Mouse (Mus musculus) brown adipose tissue, adult 24 weeks (tissue): ENCODE results near the gene Cops7a. TPM values are rescaled to one million over a fixed set of nuclear protein-coding genes. Genes with fewer than 3 reads are reported as not detected.

ENCODE experiments used
- H3K27ac ChIP-seq: fragments of 200-500 bp; replicated peaks from 2 replicates; pipeline ENCODE4 v1.5.1; 2012; ENCODE audit warnings: low read depth, mild to moderate bottlenecking, low read length
- H3K4me1 ChIP-seq: fragments of 200-500 bp; 2 replicates; pipeline ENCODE4 v1.6.1; 2012; ENCODE audit warnings: low read length, mixed read lengths; ENCODE audit not compliant: control insufficient read depth, insufficient read depth, insufficient read length
- H3K4me3 ChIP-seq: fragments of 200-500 bp; 2 replicates; pipeline ENCODE4 v1.5.1; 2012; ENCODE audit warnings: low read depth, mild to moderate bottlenecking, low read length, moderate library complexity; ENCODE audit not compliant: insufficient read depth
- polyA plus RNA-seq: library from polyadenylated mRNA; stranded (reverse); fragments of >200 nt; gene quantifications from 2 replicates; pipeline ENCODE4 v1.2.4, GENCODE M21; 2012; ENCODE audit not compliant: missing spikeins, insufficient read depth, insufficient read length

The Cops7a gene
- polyA plus RNA-seq, 1 experiment: 85.4 TPM

GRCm38 (mm10) chr6:124917518-124918330, 47.6 kb downstream of the Cops7a start:
- Histone ChIP-seq H3K27ac (peak overlapping the region; percentile 91), H3K4me1 (peaks cover 14% of the 10 kb centered on the region), H3K4me3 (peak overlapping the region; percentile 95)

- H3K27ac ChIP-seq: peak overlapping the region; percentile 91
- H3K4me1 ChIP-seq: peaks cover 14% of the 10 kb centered on the region
- H3K4me3 ChIP-seq: peak overlapping the region; percentile 95
Observed at GRCm38 (mm10) chr6:124916695-124917517, 48.4 kb downstream of the Cops7a start.

- H3K4me3 ChIP-seq: peak overlapping the region; percentile 95
- peaks cover 14% of the 10 kb centered on the region for H3K4me1 ChIP-seq
- peak overlapping the region; percentile 90 for H3K27ac ChIP-seq
Observed at GRCm38 (mm10) chr6:124915942-124916694, 49.2 kb downstream of the Cops7a start.

GRCm38 (mm10) chr6:124915160-124915941, 50.0 kb downstream of the Cops7a start:
- Histone ChIP-seq H3K27ac (peak overlapping the region; percentile 90), H3K4me3 (peak overlapping the region; percentile 95), H3K4me1 (peaks cover 6% of the 10 kb centered on the region)

GRCm38 (mm10) chr6:124914511-124914910, 50.8 kb downstream of the Cops7a start:
- H3K4me1 ChIP-seq: peaks cover 4% of the 10 kb centered on the region
- H3K27ac ChIP-seq: 0 out of 2 replicates have a peak overlapping the region, but pooled peaks have one; percentile 23
- peak overlapping the region; percentile 95; the same call in 1 of the 2 replicates for H3K4me3 ChIP-seq

GRCm38 (mm10) chr6:124913721-124914285, 51.5 kb downstream of the Cops7a start:
- Histone ChIP-seq H3K27ac (peak overlapping the region; percentile 11; the same call in 1 of the 2 replicates), H3K4me1 (peaks cover 7% of the 10 kb centered on the region), H3K4me3 (0 out of 2 replicates have a peak overlapping the region, but pooled peaks have one; percentile 95)

- Histone ChIP-seq H3K27ac (peak overlapping the region; percentile 35), H3K4me1 (peaks cover 7% of the 10 kb centered on the region), H3K4me3 (no peak overlapping the region)
Observed at GRCm38 (mm10) chr6:124913214-124913613, 52.1 kb downstream of the Cops7a start.

GRCm38 (mm10) chr6:124911533-124912218, 53.7 kb downstream of the Cops7a start, which contains the start of gene Lag3:
Gene Lag3, minus strand, starts transcription at chr6:124911705.
- peaks cover 7% of the 10 kb centered on the region for H3K4me1 ChIP-seq
- H3K27ac ChIP-seq: no peak within 1 kb of the TSS
- no peak within 1 kb of the TSS for H3K4me3 ChIP-seq

GRCm38 (mm10) chr6:124910032-124910431, 55.3 kb downstream of the Cops7a start:
- no peak overlapping the region for H3K4me3 ChIP-seq
- H3K27ac ChIP-seq: no peak overlapping the region
- H3K4me1 ChIP-seq: peaks cover 7% of the 10 kb centered on the region

Other genes with a start within 250 kb of the Cops7a start
- 13.5 and 14.1 TPM in 2 replicates for gene Ptpn6, start 226.8 kb downstream of the Cops7a start, polyA plus RNA-seq
- 301 and 355 TPM in 2 replicates for gene Grcc10, start 224.2 kb downstream of the Cops7a start, polyA plus RNA-seq
- not detected in 2 replicates for gene Gm45234, start 209.5 kb downstream of the Cops7a start, polyA plus RNA-seq
- 31.7 and 35.7 TPM in 2 replicates for gene Atn1, start 209.0 kb downstream of the Cops7a start, polyA plus RNA-seq
- gene Eno2, start 195.9 kb downstream of the Cops7a start, polyA plus RNA-seq: 0.63 TPM in 1 of 2 replicates, not detected in the other
- gene Lrrc23, start 185.8 kb downstream of the Cops7a start, polyA plus RNA-seq: not detected in 2 replicates
- gene Spsb2, start 156.9 kb downstream of the Cops7a start, polyA plus RNA-seq: 5.1 and 7.3 TPM in 2 replicates
- 519 and 573 TPM in 2 replicates for gene Tpi1, start 151.2 kb downstream of the Cops7a start, polyA plus RNA-seq
- gene Usp5, start 136.1 kb downstream of the Cops7a start, polyA plus RNA-seq: 35.8 and 39.4 TPM in 2 replicates
- gene Cdca3, start 136.0 kb downstream of the Cops7a start, polyA plus RNA-seq: 2.4 TPM in 1 of 2 replicates, not detected in the other
- gene Gnb3, start 125.3 kb downstream of the Cops7a start, polyA plus RNA-seq: not detected in 2 replicates
- gene P3h3, start 107.8 kb downstream of the Cops7a start, polyA plus RNA-seq: 2.7 and 3.8 TPM in 2 replicates
- gene Gpr162, start 101.6 kb downstream of the Cops7a start, polyA plus RNA-seq: 0.88 TPM in 1 of 2 replicates, not detected in the other
- not detected in 2 replicates for gene Cd4, start 77.3 kb downstream of the Cops7a start, polyA plus RNA-seq
- 12.2 and 15.1 TPM in 2 replicates for gene Lag3, start 53.8 kb downstream of the Cops7a start, polyA plus RNA-seq
- gene Ptms, start 45.4 kb downstream of the Cops7a start, polyA plus RNA-seq: 949 and 1,236 TPM in 2 replicates
- 238 and 301 TPM in 2 replicates for gene Mlf2, start 34.2 kb downstream of the Cops7a start, polyA plus RNA-seq
- gene Pianp, start 31.2 kb upstream of the Cops7a start, polyA plus RNA-seq: 0.54 TPM in 1 of 2 replicates, not detected in the other
- 19.9 and 25.6 TPM in 2 replicates for gene Zfp384, start 43.6 kb upstream of the Cops7a start, polyA plus RNA-seq
- gene Ing4, start 74.2 kb upstream of the Cops7a start, polyA plus RNA-seq: 32.1 and 34.0 TPM in 2 replicates
- 5.1 and 5.5 TPM in 2 replicates for gene Acrbp, start 84.2 kb upstream of the Cops7a start, polyA plus RNA-seq
- gene Lpar5, start 102.4 kb upstream of the Cops7a start, polyA plus RNA-seq: not detected in 2 replicates
- gene Chd4, start 130.4 kb upstream of the Cops7a start, polyA plus RNA-seq: 73.3 and 90.8 TPM in 2 replicates
- gene Nop2, start 166.4 kb upstream of the Cops7a start, polyA plus RNA-seq: 10.0 and 16.0 TPM in 2 replicates
- 2.9 and 3.2 TPM in 2 replicates for gene Iffo1, start 179.7 kb upstream of the Cops7a start, polyA plus RNA-seq
- gene Gapdh, start 200.9 kb upstream of the Cops7a start, polyA plus RNA-seq: 1,014 and 1,139 TPM in 2 replicates
- 7.5 and 9.2 TPM in 2 replicates for gene Ncapd2, start 226.2 kb upstream of the Cops7a start, polyA plus RNA-seq
- gene Mrpl51, start 226.3 kb upstream of the Cops7a start, polyA plus RNA-seq: 316 and 439 TPM in 2 replicates